Mouse (Mus musculus) heart, embryonic 16.5 days (tissue): ENCODE results near the gene B4galnt2. TPM values are rescaled to one million over a fixed set of nuclear protein-coding genes. Genes with fewer than 3 reads are reported as not detected.

Experiments
- ATAC-seq: fragments of 200-750 bp; cut with Nextera tagmentation; replicated peaks from 2 replicates; pipeline ENCODE4 v1.8.0; 2017; ENCODE audit warnings: moderate number of reproducible peaks; ENCODE audit not compliant: insufficient read depth, low FRiP score; ENCODE audit errors: extremely low read depth
- H3K27ac ChIP-seq: fragments of 300-500 bp; sonication (generic); 2 replicates; pipeline ENCODE4 v1.5.1; 2014; ENCODE audit warnings: mild to moderate bottlenecking, low read length, control low read depth, moderate library complexity
- H3K27me3 ChIP-seq: fragments of 300-500 bp; sonication (generic); 2 replicates; pipeline ENCODE4 v1.6.1; 2014; ENCODE audit warnings: low read length, mixed read lengths; ENCODE audit not compliant: control insufficient read depth, insufficient read depth
- H3K36me3 ChIP-seq: fragments of 300-500 bp; sonication (generic); 2 replicates; pipeline ENCODE4 v1.6.1; 2014; ENCODE audit not compliant: control insufficient read depth, insufficient read depth
- H3K4me1 ChIP-seq: fragments of 300-500 bp; sonication (generic); 2 replicates; pipeline ENCODE4 v1.6.1; 2014; ENCODE audit warnings: low read length, mixed read lengths; ENCODE audit not compliant: control insufficient read depth, insufficient read depth
- H3K4me2 ChIP-seq: fragments of 300-500 bp; sonication (generic); 2 replicates; pipeline ENCODE4 v1.6.1; 2014; ENCODE audit warnings: low read depth, mild to moderate bottlenecking, control low read depth, low read length
- H3K4me3 ChIP-seq: fragments of 300-500 bp; sonication (generic); 2 replicates; pipeline ENCODE4 v1.5.1; 2014; ENCODE audit warnings: mild to moderate bottlenecking, control low read depth, low read length
- H3K9ac ChIP-seq: fragments of 300-500 bp; sonication (generic); 2 replicates; pipeline ENCODE4 v1.6.1; 2014; ENCODE audit warnings: low read length, control low read depth
- H3K9me3 ChIP-seq: fragments of 300-500 bp; sonication (generic); replicated peaks from 2 replicates; pipeline ENCODE4 v1.6.1; 2016; ENCODE audit warnings: low read length; ENCODE audit not compliant: control insufficient read depth
- WGBS: fragments of 180-500 bp; shearing (Covaris S2); extraction: QIAGEN DNeasy Blood & Tissue Kit; methylation state at CpG from one replicate; pipeline ENCODE4 v1.1.7; 2014; 5-methylcytosine and 5-hydroxymethylcytosine counted together
- polyA plus RNA-seq: library from polyadenylated mRNA; unstranded; fragments of >200 nt; fragmentation: Nextera tagmentation; extraction: Ambion mirVana; gene quantifications from 2 replicates; pipeline ENCODE4 v1.2.1, GENCODE M21; 2015

The B4galnt2 gene
- polyA plus RNA-seq, 1 experiment from 2014 or later: 1.1 TPM

- no peaks in the 10 kb centered on the region for H3K9me3 ChIP-seq
- no peaks in the 10 kb centered on the region for H3K36me3 ChIP-seq
- H3K4me2 ChIP-seq: no peak overlapping the region
- H3K27ac ChIP-seq: no peak overlapping the region; the same call in 1 of the 2 replicates
- H3K4me1 ChIP-seq: peaks cover 35% of the 10 kb centered on the region
- WGBS: 48% methylated on average over 6 of the region's 6 CpGs
- ATAC-seq: no peak
- no peak overlapping the region for H3K4me3 ChIP-seq
- H3K9ac ChIP-seq: no peak overlapping the region
- H3K27me3 ChIP-seq: peaks cover 31% of the 10 kb centered on the region
Measured at GRCm38 (mm10) chr11:95826317-95827167, 88.1 kb downstream of the B4galnt2 start.

GRCm38 (mm10) chr11:95825625-95826024 lies 89.1 kb downstream of the B4galnt2 start:
- Histone ChIP-seq H3K9ac (peak overlapping the region; percentile 73), H3K36me3 (no peaks in the 10 kb centered on the region), H3K27me3 (peaks cover 23% of the 10 kb centered on the region), H3K4me3 (peak overlapping the region; percentile 63), H3K4me1 (peaks cover 28% of the 10 kb centered on the region), H3K9me3 (no peaks in the 10 kb centered on the region), H3K27ac (no peak overlapping the region), H3K4me2 (peak overlapping the region; percentile 79)
- no peak for ATAC-seq
- WGBS: 37% methylated on average over 3 of the region's 3 CpGs

- Histone ChIP-seq H3K9me3 (no peaks in the 10 kb centered on the region), H3K27ac (peak overlapping the region; percentile 74), H3K4me2 (peak overlapping the region; percentile 79), H3K4me3 (peak overlapping the region; percentile 63), H3K9ac (peak overlapping the region; percentile 73), H3K27me3 (peaks cover 15% of the 10 kb centered on the region), H3K36me3 (no peaks in the 10 kb centered on the region), H3K4me1 (peaks cover 21% of the 10 kb centered on the region)
- ATAC-seq: peak; percentile 60
- 0% methylated on average over 11 of the region's 11 CpGs for WGBS
Measured at GRCm38 (mm10) chr11:95824877-95825243, 89.8 kb downstream of the B4galnt2 start.

GRCm38 (mm10) chr11:95824071-95824876 lies 90.4 kb downstream of the B4galnt2 start, which contains the start of gene Phospho1:
Gene Phospho1 (plus strand): TSS chr11:95824499.
- peak within 1 kb of the TSS; percentile 79 for H3K4me2 ChIP-seq
- peaks cover 9% of the 10 kb centered on the region for H3K27me3 ChIP-seq
- H3K36me3 ChIP-seq: no peaks in the 10 kb centered on the region
- H3K4me3 ChIP-seq: peak within 1 kb of the TSS; percentile 63
- WGBS: under 1% methylated on average over 76 of the region's 78 CpGs
- peak within 1 kb of the TSS; percentile 74 for H3K27ac ChIP-seq
- peak within 1 kb of the TSS; percentile 73 for H3K9ac ChIP-seq
- H3K9me3 ChIP-seq: no peaks in the 10 kb centered on the region
- ATAC-seq: peak; percentile 95
- peaks cover 20% of the 10 kb centered on the region for H3K4me1 ChIP-seq

GRCm38 (mm10) chr11:95822437-95822836 lies 92.3 kb downstream of the B4galnt2 start:
- H3K27ac ChIP-seq: no peak overlapping the region
- peaks cover 20% of the 10 kb centered on the region for H3K4me1 ChIP-seq
- no peak overlapping the region for H3K4me3 ChIP-seq
- no peak overlapping the region for H3K9ac ChIP-seq
- H3K9me3 ChIP-seq: no peaks in the 10 kb centered on the region
- no peak for ATAC-seq
- H3K36me3 ChIP-seq: no peaks in the 10 kb centered on the region
- 92% methylated on average over 4 of the region's 4 CpGs for WGBS
- no peak overlapping the region for H3K4me2 ChIP-seq
- no peaks in the 10 kb centered on the region for H3K27me3 ChIP-seq

- Histone ChIP-seq H3K4me1 (peaks cover 12% of the 10 kb centered on the region), H3K4me2 (no peak overlapping the region), H3K36me3 (no peaks in the 10 kb centered on the region), H3K27me3 (no peaks in the 10 kb centered on the region), H3K4me3 (no peak overlapping the region), H3K9ac (no peak overlapping the region), H3K27ac (no peak overlapping the region), H3K9me3 (no peaks in the 10 kb centered on the region)
- no peak for ATAC-seq
- 89% methylated on average over 3 of the region's 3 CpGs for WGBS
Measured at GRCm38 (mm10) chr11:95821511-95821910, 93.2 kb downstream of the B4galnt2 start.

GRCm38 (mm10) chr11:95819138-95819537 lies 95.6 kb downstream of the B4galnt2 start:
- no peak overlapping the region for H3K9ac ChIP-seq
- WGBS: 84% methylated on average over 8 of the region's 8 CpGs
- ATAC-seq: no peak
- H3K36me3 ChIP-seq: no peaks in the 10 kb centered on the region
- no peaks in the 10 kb centered on the region for H3K9me3 ChIP-seq
- no peaks in the 10 kb centered on the region for H3K27me3 ChIP-seq
- H3K4me1 ChIP-seq: peaks cover 3% of the 10 kb centered on the region; the same call in 1 of the 2 replicates
- no peak overlapping the region for H3K27ac ChIP-seq
- H3K4me3 ChIP-seq: no peak overlapping the region
- no peak overlapping the region for H3K4me2 ChIP-seq
